Mouse (Mus musculus): ENCODE measurements around the gene Tktl1. TPM values are rescaled to one million over a fixed set of nuclear protein-coding genes. Genes with fewer than 3 reads are reported as not detected.

The Tktl1 gene
- not detected for polyA plus RNA-seq (2014; fragmentation: Illumina TruSeq; extraction: RNeasy Lipid Tissue Mini Kit (QIAGEN cat#74804); ENCODE audit: low read depth, low replicate concordance)

GRCm38 (mm10) chrX:74176959-74177358 lies at the start of gene Tktl1:
TSS of gene Tktl1 (plus strand) at chrX:74177259.

GRCm38 (mm10) chrX:74135263-74135662 lies 41.8 kb upstream of the Tktl1 start, which contains the start of gene Mecp2:
TSS of gene Mecp2 (minus strand) at chrX:74135363.

GRCm38 (mm10) chrX:74167738-74168137 lies 9.3 kb upstream of the Tktl1 start, which contains the start of gene Tex28:
TSS of gene Tex28 (minus strand) at chrX:74167838.

GRCm38 (mm10) chrX:74249615-74250014 lies 72.6 kb downstream of the Tktl1 start, which contains the start of gene Flna:
TSS of gene Flna (minus strand) at chrX:74249820.

GRCm38 (mm10) chrX:74254153-74254887 lies 77.3 kb downstream of the Tktl1 start, which contains the start of gene Emd:
TSS of gene Emd (plus strand) at chrX:74254687.

Other genes starting within 250 kb of the Tktl1 start
- 3.7 TPM for gene Renbp, start 246.4 kb upstream of the Tktl1 start, polyA plus RNA-seq (2014; fragmentation: Illumina TruSeq; extraction: RNeasy Lipid Tissue Mini Kit (QIAGEN cat#74804); ENCODE audit: low read depth, low replicate concordance)
- 30.9 TPM for gene Hcfc1, start 210.9 kb upstream of the Tktl1 start, polyA plus RNA-seq (2014; fragmentation: Illumina TruSeq; extraction: RNeasy Lipid Tissue Mini Kit (QIAGEN cat#74804); ENCODE audit: low read depth, low replicate concordance)
- 85.6 TPM for gene Irak1, start 153.3 kb upstream of the Tktl1 start, polyA plus RNA-seq (2014; fragmentation: Illumina TruSeq; extraction: RNeasy Lipid Tissue Mini Kit (QIAGEN cat#74804); ENCODE audit: low read depth, low replicate concordance)
- not detected for gene Opn1mw, start 49.8 kb upstream of the Tktl1 start, polyA plus RNA-seq (2014; fragmentation: Illumina TruSeq; extraction: RNeasy Lipid Tissue Mini Kit (QIAGEN cat#74804); ENCODE audit: low read depth, low replicate concordance)
- gene Mecp2, start 41.9 kb upstream of the Tktl1 start, polyA plus RNA-seq (2014; fragmentation: Illumina TruSeq; extraction: RNeasy Lipid Tissue Mini Kit (QIAGEN cat#74804); ENCODE audit: low read depth, low replicate concordance), result 27.6 TPM
- not detected for gene Tex28, start 9.4 kb upstream of the Tktl1 start, polyA plus RNA-seq (2014; fragmentation: Illumina TruSeq; extraction: RNeasy Lipid Tissue Mini Kit (QIAGEN cat#74804); ENCODE audit: low read depth, low replicate concordance)
- 20.8 TPM for gene Flna, start 72.6 kb downstream of the Tktl1 start, polyA plus RNA-seq (2014; fragmentation: Illumina TruSeq; extraction: RNeasy Lipid Tissue Mini Kit (QIAGEN cat#74804); ENCODE audit: low read depth, low replicate concordance)
- 42.2 TPM for gene Emd, start 77.4 kb downstream of the Tktl1 start, polyA plus RNA-seq (2014; fragmentation: Illumina TruSeq; extraction: RNeasy Lipid Tissue Mini Kit (QIAGEN cat#74804); ENCODE audit: low read depth, low replicate concordance)
- 999 TPM for gene Rpl10, start 93.6 kb downstream of the Tktl1 start, polyA plus RNA-seq (2014; fragmentation: Illumina TruSeq; extraction: RNeasy Lipid Tissue Mini Kit (QIAGEN cat#74804); ENCODE audit: low read depth, low replicate concordance)
- 33.7 TPM for gene Taz, start 104.7 kb downstream of the Tktl1 start, polyA plus RNA-seq (2014; fragmentation: Illumina TruSeq; extraction: RNeasy Lipid Tissue Mini Kit (QIAGEN cat#74804); ENCODE audit: low read depth, low replicate concordance)
- 11.8 TPM for gene Dnase1l1, start 105.1 kb downstream of the Tktl1 start, polyA plus RNA-seq (2014; fragmentation: Illumina TruSeq; extraction: RNeasy Lipid Tissue Mini Kit (QIAGEN cat#74804); ENCODE audit: low read depth, low replicate concordance)
- gene Atp6ap1, start 119.8 kb downstream of the Tktl1 start, polyA plus RNA-seq (2014; fragmentation: Illumina TruSeq; extraction: RNeasy Lipid Tissue Mini Kit (QIAGEN cat#74804); ENCODE audit: low read depth, low replicate concordance), result 332 TPM
- 223 TPM for gene Gdi1, start 127.7 kb downstream of the Tktl1 start, polyA plus RNA-seq (2014; fragmentation: Illumina TruSeq; extraction: RNeasy Lipid Tissue Mini Kit (QIAGEN cat#74804); ENCODE audit: low read depth, low replicate concordance)
- gene Fam50a, start 135.8 kb downstream of the Tktl1 start, polyA plus RNA-seq (2014; fragmentation: Illumina TruSeq; extraction: RNeasy Lipid Tissue Mini Kit (QIAGEN cat#74804); ENCODE audit: low read depth, low replicate concordance), result 18.3 TPM
- 0.99 TPM for gene Plxna3, start 151.8 kb downstream of the Tktl1 start, polyA plus RNA-seq (2014; fragmentation: Illumina TruSeq; extraction: RNeasy Lipid Tissue Mini Kit (QIAGEN cat#74804); ENCODE audit: low read depth, low replicate concordance)
- gene Lage3, start 176.4 kb downstream of the Tktl1 start, polyA plus RNA-seq (2014; fragmentation: Illumina TruSeq; extraction: RNeasy Lipid Tissue Mini Kit (QIAGEN cat#74804); ENCODE audit: low read depth, low replicate concordance), result 14.9 TPM
- gene Ubl4a, start 196.0 kb downstream of the Tktl1 start, polyA plus RNA-seq (2014; fragmentation: Illumina TruSeq; extraction: RNeasy Lipid Tissue Mini Kit (QIAGEN cat#74804); ENCODE audit: low read depth, low replicate concordance), result 72.0 TPM
- 12.7 TPM for gene Slc10a3, start 196.1 kb downstream of the Tktl1 start, polyA plus RNA-seq (2014; fragmentation: Illumina TruSeq; extraction: RNeasy Lipid Tissue Mini Kit (QIAGEN cat#74804); ENCODE audit: low read depth, low replicate concordance)
- 8.7 TPM for gene Fam3a, start 216.0 kb downstream of the Tktl1 start, polyA plus RNA-seq (2014; fragmentation: Illumina TruSeq; extraction: RNeasy Lipid Tissue Mini Kit (QIAGEN cat#74804); ENCODE audit: low read depth, low replicate concordance)
- gene Ikbkg, start 216.0 kb downstream of the Tktl1 start, polyA plus RNA-seq (2014; fragmentation: Illumina TruSeq; extraction: RNeasy Lipid Tissue Mini Kit (QIAGEN cat#74804); ENCODE audit: low read depth, low replicate concordance), result 69.8 TPM